Mouse (Mus musculus) bone marrow macrophage, adult 2 months (primary cell): ENCODE data around the gene Glt8d2. TPM values are rescaled to one million over a fixed set of nuclear protein-coding genes. Genes with fewer than 3 reads are reported as not detected.

Experiments used
- H3K27ac ChIP-seq: 2 replicates; pipeline ENCODE4 v1.5.1; 2012; ENCODE audit warnings: low read depth, low read length; ENCODE audit not compliant: insufficient read depth
- H3K4me1 ChIP-seq: 2 replicates; pipeline ENCODE4 v1.6.1; 2012; ENCODE audit warnings: low read length; ENCODE audit not compliant: control insufficient read depth, insufficient read depth
- H3K4me3 ChIP-seq: 2 replicates; pipeline ENCODE4 v1.5.1; 2012; ENCODE audit warnings: mild to moderate bottlenecking, low read length, moderate library complexity; ENCODE audit not compliant: insufficient read depth
- CTCF ChIP-seq: IDR thresholded peaks from 2 replicates; pipeline ENCODE4 v1.5.1; 2012; ENCODE audit warnings: low read depth, mild to moderate bottlenecking, low read length, moderate library complexity
- POLR2A ChIP-seq: IDR thresholded peaks from 2 replicates; pipeline ENCODE4 v1.6.1; 2012; ENCODE audit warnings: mild to moderate bottlenecking, low read depth, low read length, borderline replicate concordance
- polyA plus RNA-seq: library from polyadenylated mRNA; stranded (reverse); fragments of >200 nt; gene quantifications from 2 replicates; pipeline ENCODE4 v1.2.4, GENCODE M21; 2012; ENCODE audit not compliant: missing spikeins, insufficient read depth, insufficient read length

The Glt8d2 gene
- polyA plus RNA-seq, 1 experiment: not detected

- H3K4me1 ChIP-seq: peaks cover 4% of the 10 kb centered on the region; the same call in 1 of the 2 replicates
- TF ChIP-seq POLR2A (no peak), CTCF (no peak)
- H3K4me3 ChIP-seq: no peak overlapping the region
- no peak overlapping the region for H3K27ac ChIP-seq
These were observed 39.2 kb downstream of the Glt8d2 start for GRCm38 (mm10) chr10:82651221-82651620.

DNA sequence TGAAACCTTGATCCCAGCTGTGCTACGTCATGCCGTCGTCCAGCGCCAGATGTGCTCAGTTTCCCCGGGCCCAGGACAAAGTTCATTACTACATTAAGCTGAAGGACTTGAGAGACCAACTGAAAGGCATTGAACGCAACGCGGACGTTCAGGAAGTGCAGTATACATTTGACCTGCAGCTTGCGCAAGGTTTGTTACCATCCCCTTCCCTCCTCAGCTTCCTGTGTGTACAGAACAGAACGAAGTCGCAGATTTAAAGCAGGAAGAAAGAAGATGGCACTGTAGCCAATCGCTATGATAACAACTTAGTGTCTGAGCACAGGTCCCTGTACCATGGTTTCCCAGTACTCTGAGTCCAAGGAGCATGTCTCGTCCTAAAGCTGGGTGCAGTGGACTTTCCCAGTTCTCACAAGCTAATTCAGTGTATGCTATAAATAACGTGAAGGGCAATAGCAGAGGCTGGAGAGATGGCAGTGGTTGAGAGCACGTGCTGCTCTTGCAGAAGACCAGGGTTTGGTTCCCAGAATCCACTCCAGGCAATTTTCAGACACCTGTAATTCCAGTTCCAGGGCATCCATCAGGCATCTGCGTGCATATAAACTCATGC is 43.1 kb downstream of the Glt8d2 start:
- Histone ChIP-seq H3K4me1 (peaks cover 4% of the 10 kb centered on the region; the same call in 1 of the 2 replicates), H3K27ac (0 out of 2 replicates have a peak overlapping the region, but pooled peaks have one; percentile 9), H3K4me3 (no peak overlapping the region)
- no peak for TF ChIP-seq CTCF
- TF ChIP-seq POLR2A: no peak

- Histone ChIP-seq H3K27ac (no peak overlapping the region), H3K4me3 (no peak overlapping the region), H3K4me1 (peaks cover 4% of the 10 kb centered on the region; the same call in 1 of the 2 replicates)
- TF ChIP-seq POLR2A: no peak
- TF ChIP-seq CTCF: no peak
These were observed 44.4 kb downstream of the Glt8d2 start for GRCm38 (mm10) chr10:82646083-82646482.

- H3K27ac ChIP-seq: no peak overlapping the region
- TF ChIP-seq POLR2A (no peak), CTCF (no peak)
- no peaks in the 10 kb centered on the region for H3K4me1 ChIP-seq
- no peak overlapping the region for H3K4me3 ChIP-seq
These were observed 49.0 kb downstream of the Glt8d2 start for GRCm38 (mm10) chr10:82641481-82641880.

- no peak overlapping the region for H3K27ac ChIP-seq
- H3K4me3 ChIP-seq: no peak overlapping the region
- TF ChIP-seq CTCF (no peak), POLR2A (no peak)
- peaks cover 3% of the 10 kb centered on the region; the same call in 1 of the 2 replicates for H3K4me1 ChIP-seq
These were observed 51.3 kb downstream of the Glt8d2 start for GRCm38 (mm10) chr10:82639032-82639698.

DNA sequence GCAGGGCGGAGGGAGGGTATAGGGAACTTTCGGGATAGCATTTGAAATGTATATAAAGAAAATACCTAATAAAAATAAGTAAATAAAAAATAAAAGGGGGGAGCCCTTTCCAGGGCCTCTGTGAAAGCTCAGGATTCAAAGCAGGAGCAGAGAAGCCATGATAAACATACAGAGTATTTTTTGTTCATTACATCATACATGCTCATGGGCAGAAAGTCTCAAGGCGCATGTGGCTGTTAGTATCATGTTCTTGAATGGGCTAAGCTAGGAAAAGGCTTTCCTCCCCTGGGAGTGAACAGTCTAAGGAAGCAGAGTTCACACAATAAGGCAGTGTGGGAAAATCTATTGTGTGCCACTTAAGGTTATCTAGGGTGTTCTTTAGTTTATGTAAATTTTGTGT is 54.1 kb downstream of the Glt8d2 start:
- no peak overlapping the region for H3K4me3 ChIP-seq
- no peak overlapping the region for H3K27ac ChIP-seq
- peaks cover 3% of the 10 kb centered on the region; the same call in 1 of the 2 replicates for H3K4me1 ChIP-seq
- TF ChIP-seq POLR2A: no peak
- no peak for TF ChIP-seq CTCF

DNA sequence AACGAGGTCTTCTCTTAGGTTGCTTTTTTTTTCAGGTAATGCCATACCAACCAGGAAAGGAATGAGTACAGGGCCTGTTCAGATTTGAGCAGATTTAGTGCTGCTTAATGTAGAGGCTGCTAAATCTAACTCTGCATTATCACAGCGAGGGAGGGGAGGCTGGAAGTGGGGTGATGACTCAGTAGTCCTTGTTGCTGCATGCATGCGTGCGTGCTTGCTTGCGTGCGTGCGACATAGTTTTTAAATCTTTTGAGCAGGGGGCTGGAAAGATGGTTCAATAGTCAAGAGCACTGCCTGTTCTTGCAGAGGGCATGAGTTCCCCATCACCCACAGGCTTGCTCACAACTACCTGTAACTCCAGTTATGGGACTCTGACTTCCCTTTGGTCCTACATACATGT is 56.1 kb downstream of the Glt8d2 start:
- Histone ChIP-seq H3K27ac (no peak overlapping the region), H3K4me1 (peaks cover 11% of the 10 kb centered on the region), H3K4me3 (no peak overlapping the region)
- TF ChIP-seq CTCF (no peak), POLR2A (no peak)

- TF ChIP-seq CTCF: no peak
- no peak for TF ChIP-seq POLR2A
These were observed 57.8 kb downstream of the Glt8d2 start for GRCm38 (mm10) chr10:82632496-82633280.

DNA sequence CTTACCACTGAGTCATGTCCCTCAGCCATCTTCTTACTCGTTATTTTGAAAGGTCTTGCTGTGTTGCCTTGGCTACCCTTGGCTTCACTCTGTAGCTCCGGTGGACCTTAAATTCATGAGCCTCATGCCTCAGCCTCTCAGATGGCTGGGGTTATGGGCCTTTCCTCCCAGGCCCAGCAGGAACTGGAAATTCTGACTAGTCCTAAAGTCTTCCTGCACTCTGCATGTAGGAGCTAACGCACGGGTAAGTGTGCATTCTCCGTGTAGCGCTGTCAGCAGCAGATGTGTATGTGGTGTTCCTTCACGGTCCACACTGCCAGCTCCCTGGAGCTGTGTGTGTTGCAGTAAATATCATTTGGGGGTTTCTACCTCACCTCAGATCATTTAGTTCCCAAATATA is 59.3 kb downstream of the Glt8d2 start:
- H3K4me1 ChIP-seq: peaks cover 16% of the 10 kb centered on the region
- TF ChIP-seq CTCF (no peak), POLR2A (no peak)
- H3K4me3 ChIP-seq: no peak overlapping the region; the same call in 1 of the 2 replicates

More at GRCm38 (mm10) chr10:82632496-82633280, 57.8 kb downstream of the Glt8d2 start:
- H3K4me1 ChIP-seq: peaks cover 16% of the 10 kb centered on the region
- H3K4me3 ChIP-seq: no peak overlapping the region
- H3K27ac ChIP-seq: no peak overlapping the region

More for the DNA sequence above, 59.3 kb downstream of the Glt8d2 start:
- H3K27ac ChIP-seq: no peak overlapping the region
